Mouse (Mus musculus) stomach, embryonic 14.5 days (tissue): ENCODE measurements around the gene March2. TPM values are rescaled to one million over a fixed set of nuclear protein-coding genes. Genes with fewer than 3 reads are reported as not detected.
"Not testable (repeated sequence)": the region's sequence is repeated elsewhere in the genome, so short reads cannot be mapped to it uniquely, and the experiment has no call there.

Experiments used
- ATAC-seq: fragments of 200-750 bp; cut with Nextera tagmentation; 2 replicates; pipeline ENCODE4 v1.8.0; 2017; ENCODE audit warnings: low read depth, moderate TSS enrichment; ENCODE audit not compliant: insufficient number of reproducible peaks, insufficient read depth, low FRiP score
- H3K27ac ChIP-seq: fragments of 300-500 bp; sonication (generic); 2 replicates; pipeline ENCODE4 v1.5.1; 2014; ENCODE audit warnings: mild to moderate bottlenecking, low read length, moderate library complexity, mixed read lengths
- H3K27me3 ChIP-seq: fragments of 300-500 bp; sonication (generic); 2 replicates; pipeline ENCODE4 v1.6.1; 2014; ENCODE audit warnings: low read length, control low read depth, mixed read lengths; ENCODE audit not compliant: control insufficient read depth, insufficient read depth
- H3K36me3 ChIP-seq: fragments of 300-500 bp; sonication (generic); 2 replicates; pipeline ENCODE4 v1.6.1; 2014; ENCODE audit warnings: mild to moderate bottlenecking, control low read depth, low read length, moderate library complexity, mixed read lengths; ENCODE audit not compliant: control insufficient read depth, insufficient read depth
- H3K4me1 ChIP-seq: fragments of 300-500 bp; sonication (generic); 2 replicates; pipeline ENCODE4 v1.6.1; 2014; ENCODE audit warnings: low read length, control low read depth, mixed read lengths; ENCODE audit not compliant: control insufficient read depth, insufficient read depth
- H3K4me2 ChIP-seq: fragments of 300-500 bp; sonication (generic); replicated peaks from 2 replicates; pipeline ENCODE4 v1.6.1; 2014; ENCODE audit warnings: low read depth, low read length, control low read depth
- H3K4me3 ChIP-seq: fragments of 300-500 bp; sonication (generic); 2 replicates; pipeline ENCODE4 v1.5.1; 2014; ENCODE audit warnings: low read depth, low read length, control low read depth
- H3K9ac ChIP-seq: fragments of 300-500 bp; sonication (generic); replicated peaks from 2 replicates; pipeline ENCODE4 v1.6.1; 2014; ENCODE audit warnings: low read depth, mild to moderate bottlenecking, control low read depth, low read length, moderate library complexity, mixed read lengths
- H3K9me3 ChIP-seq: fragments of 300-500 bp; sonication (generic); 2 replicates; pipeline ENCODE4 v1.6.1; 2016; ENCODE audit warnings: low read depth, low read length, control low read depth; ENCODE audit not compliant: control insufficient read depth
- WGBS: fragments of 180-500 bp; shearing (Covaris S2); extraction: QIAGEN DNeasy Blood & Tissue Kit; methylation state at CpG from one replicate; pipeline ENCODE4 v1.1.7; 2014; 5-methylcytosine and 5-hydroxymethylcytosine counted together
- polyA plus RNA-seq: library from polyadenylated mRNA; unstranded; fragments of >200 nt; fragmentation: Nextera tagmentation; extraction: Ambion mirVana; gene quantifications from 2 replicates; pipeline ENCODE4 v1.2.1, GENCODE M21; 2014

The March2 gene
- polyA plus RNA-seq, 1 experiment from 2014 or later, result 42.8 TPM

- H3K4me1 ChIP-seq, result peaks cover 22% of the 10 kb centered on the region; the same call in 1 of the 2 replicates
- H3K9ac ChIP-seq, result no peak overlapping the region
- ATAC-seq, result no peak
- H3K4me2 ChIP-seq, result no peak overlapping the region
- no peaks in the 10 kb centered on the region for H3K9me3 ChIP-seq
- H3K36me3 ChIP-seq, result peaks cover 15% of the 10 kb centered on the region
- H3K27me3 ChIP-seq, result no peaks in the 10 kb centered on the region
- WGBS, result 88% methylated on average over 1 of the region's 1 CpGs
- H3K4me3 ChIP-seq, result no peak overlapping the region
- no peak overlapping the region for H3K27ac ChIP-seq
Observed at GRCm38 (mm10) chr17:33754656-33755055, 36.2 kb upstream of the March2 start.

GRCm38 (mm10) chr17:33752297-33752696 is 33.8 kb upstream of the March2 start:
- peaks cover 11% of the 10 kb centered on the region; the same call in 1 of the 2 replicates for H3K4me1 ChIP-seq
- H3K27me3 ChIP-seq, result no peaks in the 10 kb centered on the region
- no peak for ATAC-seq
- WGBS, result 94% methylated on average over 2 of the region's 2 CpGs
- no peak overlapping the region for H3K4me2 ChIP-seq
- H3K9ac ChIP-seq, result no peak overlapping the region
- H3K9me3 ChIP-seq, result no peaks in the 10 kb centered on the region
- H3K4me3 ChIP-seq, result no peak overlapping the region
- no peak overlapping the region for H3K27ac ChIP-seq
- peaks cover 26% of the 10 kb centered on the region for H3K36me3 ChIP-seq

- Histone ChIP-seq H3K4me1 (0 out of 2 replicates have a peak, but pooled peaks cover 4% of the 10 kb centered on the region), H3K9ac (no peak overlapping the region), H3K4me2 (no peak overlapping the region), H3K36me3 (peaks cover 29% of the 10 kb centered on the region), H3K9me3 (no peaks in the 10 kb centered on the region), H3K4me3 (no peak overlapping the region), H3K27me3 (no peaks in the 10 kb centered on the region), H3K27ac (no peak overlapping the region)
- no peak for ATAC-seq
Observed at GRCm38 (mm10) chr17:33751181-33751580, 32.7 kb upstream of the March2 start.

- Histone ChIP-seq H3K27ac (no peak overlapping the region), H3K9ac (no peak overlapping the region), H3K4me1 (no peaks in the 10 kb centered on the region), H3K9me3 (no peaks in the 10 kb centered on the region), H3K27me3 (no peaks in the 10 kb centered on the region), H3K4me2 (no peak overlapping the region), H3K36me3 (peaks cover 37% of the 10 kb centered on the region), H3K4me3 (no peak overlapping the region)
- WGBS, result 92% methylated on average over 5 of the region's 5 CpGs
- no peak for ATAC-seq
Observed at GRCm38 (mm10) chr17:33749451-33749850, 31.0 kb upstream of the March2 start.

GRCm38 (mm10) chr17:33746011-33746410 is 27.5 kb upstream of the March2 start:
- H3K27ac ChIP-seq, result no peak overlapping the region
- no peak overlapping the region for H3K4me2 ChIP-seq
- H3K27me3 ChIP-seq, result no peaks in the 10 kb centered on the region
- ATAC-seq, result no peak
- H3K9me3 ChIP-seq, result 0 out of 2 replicates have a peak, but pooled peaks cover 4% of the 10 kb centered on the region
- WGBS, result 66% methylated on average over 2 of the region's 2 CpGs
- no peak overlapping the region for H3K4me3 ChIP-seq
- no peak overlapping the region for H3K9ac ChIP-seq
- H3K36me3 ChIP-seq, result peaks cover 32% of the 10 kb centered on the region
- H3K4me1 ChIP-seq, result no peaks in the 10 kb centered on the region

- ATAC-seq, result no peak
- H3K4me1 ChIP-seq, result no peaks in the 10 kb centered on the region
- H3K27ac ChIP-seq, result no peak overlapping the region
- H3K36me3 ChIP-seq, result peaks cover 22% of the 10 kb centered on the region
- no peak overlapping the region for H3K4me3 ChIP-seq
- H3K9me3 ChIP-seq, result 0 out of 2 replicates have a peak, but pooled peaks cover 4% of the 10 kb centered on the region
- no peak overlapping the region for H3K4me2 ChIP-seq
- H3K9ac ChIP-seq, result no peak overlapping the region
- WGBS, result 67% methylated on average over 5 of the region's 5 CpGs
- no peaks in the 10 kb centered on the region for H3K27me3 ChIP-seq
Observed at GRCm38 (mm10) chr17:33744686-33745384, 26.4 kb upstream of the March2 start.

GRCm38 (mm10) chr17:33742420-33742819 is 23.9 kb upstream of the March2 start:
- WGBS, result 96% methylated on average over 1 of the region's 1 CpGs
- no peak for ATAC-seq
- Histone ChIP-seq H3K27ac (no peak overlapping the region), H3K4me2 (no peak overlapping the region), H3K4me3 (no peak overlapping the region), H3K9me3 (0 out of 2 replicates have a peak, but pooled peaks cover 4% of the 10 kb centered on the region), H3K27me3 (no peaks in the 10 kb centered on the region), H3K9ac (no peak overlapping the region), H3K36me3 (peaks cover 11% of the 10 kb centered on the region; the same call in 1 of the 2 replicates), H3K4me1 (no peaks in the 10 kb centered on the region)

- 73% methylated on average over 10 of the region's 10 CpGs for WGBS
- H3K27me3 ChIP-seq, H3K4me3 ChIP-seq, H3K36me3 ChIP-seq, H3K4me2 ChIP-seq, H3K9me3 ChIP-seq, H3K4me1 ChIP-seq, H3K27ac ChIP-seq, H3K9ac ChIP-seq, ATAC-seq: not testable (repeated sequence)
Observed at GRCm38 (mm10) chr17:33733526-33733925, 15.1 kb upstream of the March2 start.
